Mouse (Mus musculus) layer of hippocampus, adult 18-20 months (tissue): ENCODE data around the gene Gm20820. TPM values are rescaled to one million over a fixed set of nuclear protein-coding genes. Genes with fewer than 3 reads are reported as not detected.
"Not testable (repeated sequence)": the region's sequence is repeated elsewhere in the genome, so short reads cannot be mapped to it uniquely, and the experiment has no call there.

Experiments used
- DNase-seq, 2 experiments: peaks; one replicate each; pipeline ENCODE4 v3.0.0; 2022; ENCODE audit warnings: low spot score in 2 of 2
- long read RNA-seq: library from polyadenylated mRNA; stranded (forward); transcript quantifications from one replicate; pipeline ENCODE4 v2.0.0, GENCODE M21; 2021
- total RNA-seq, 2 experiments: library from RNA; stranded (reverse); gene quantifications; 2 replicates each; pipeline ENCODE4 v1.2.3; 2021

Gene Gm20820
- not detected for total RNA-seq
- long read RNA-seq, result 0 reads

DNA sequence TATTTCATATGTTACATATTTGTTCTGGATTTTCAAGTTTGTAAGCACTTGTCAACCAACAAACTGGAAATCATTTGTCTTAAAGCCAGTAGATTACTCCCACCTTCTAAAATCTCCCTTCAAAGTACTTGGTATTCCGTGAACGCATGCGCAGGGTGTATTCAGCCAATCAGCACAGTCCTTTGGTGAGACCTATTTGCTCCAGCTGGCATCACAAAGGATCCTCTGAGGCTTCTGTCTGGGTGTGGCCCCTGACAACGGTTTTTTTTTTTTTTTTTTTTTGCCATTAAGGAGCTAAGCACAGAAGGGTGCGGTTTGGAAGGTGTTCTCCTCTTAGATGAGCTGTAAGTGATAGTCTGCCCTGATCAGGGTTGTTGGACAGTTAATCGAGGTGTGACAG is at the start of gene Gm20820:
Gene Gm20820, plus strand, starts transcription at position 301 of the 400 bp plus-strand sequence.
- not testable (repeated sequence) for DNase-seq
